Mouse (Mus musculus) testis, adult 2 months (tissue): ENCODE results near the gene Ubxn6. TPM values are rescaled to one million over a fixed set of nuclear protein-coding genes. Genes with fewer than 3 reads are reported as not detected.

Experiments used
- H3K27ac ChIP-seq: fragments of 200-500 bp; 2 replicates; pipeline ENCODE4 v1.5.1; 2012; ENCODE audit warnings: low read depth, low read length; ENCODE audit not compliant: control insufficient read depth, insufficient read depth
- H3K27me3 ChIP-seq: fragments of 200-500 bp; 2 replicates; pipeline ENCODE4 v1.6.1; 2012; ENCODE audit warnings: mild to moderate bottlenecking, low read length, moderate library complexity; ENCODE audit not compliant: control insufficient read depth, insufficient read depth
- H3K36me3 ChIP-seq: fragments of 200-500 bp; 2 replicates; pipeline ENCODE4 v1.6.1; 2012; ENCODE audit warnings: mild to moderate bottlenecking, low read length; ENCODE audit not compliant: control insufficient read depth, insufficient read depth
- H3K4me1 ChIP-seq: fragments of 200-500 bp; 2 replicates; pipeline ENCODE4 v1.6.1; 2012; ENCODE audit warnings: low read length; ENCODE audit not compliant: control insufficient read depth, insufficient read depth
- H3K4me3 ChIP-seq: fragments of 200-500 bp; 2 replicates; pipeline ENCODE4 v1.5.1; 2012; ENCODE audit warnings: low read depth, mild to moderate bottlenecking, low read length, moderate library complexity, mixed read lengths; ENCODE audit not compliant: control insufficient read depth
- CTCF ChIP-seq: fragments of 200-500 bp; IDR thresholded peaks from 2 replicates; pipeline ENCODE4 v1.5.1; 2012; ENCODE audit warnings: low read depth, mild to moderate bottlenecking, inconsistent platforms, low read length, moderate library complexity; ENCODE audit not compliant: control insufficient read depth, insufficient read depth, insufficient replicate concordance
- POLR2A ChIP-seq: fragments of 200-500 bp; IDR thresholded peaks from 2 replicates; pipeline ENCODE4 v1.6.1; 2012; ENCODE audit warnings: low read depth, mild to moderate bottlenecking, inconsistent platforms, low read length, moderate library complexity; ENCODE audit not compliant: control insufficient read depth
- polyA plus RNA-seq: library from polyadenylated mRNA; depleted of rRNA; stranded (reverse); fragments of >200 nt; gene quantifications from 2 replicates; pipeline ENCODE4 v1.2.3, GENCODE M21; 2012; rRNA removed

Gene Ubxn6
- polyA plus RNA-seq, 1 experiment, result 646 TPM

DNA sequence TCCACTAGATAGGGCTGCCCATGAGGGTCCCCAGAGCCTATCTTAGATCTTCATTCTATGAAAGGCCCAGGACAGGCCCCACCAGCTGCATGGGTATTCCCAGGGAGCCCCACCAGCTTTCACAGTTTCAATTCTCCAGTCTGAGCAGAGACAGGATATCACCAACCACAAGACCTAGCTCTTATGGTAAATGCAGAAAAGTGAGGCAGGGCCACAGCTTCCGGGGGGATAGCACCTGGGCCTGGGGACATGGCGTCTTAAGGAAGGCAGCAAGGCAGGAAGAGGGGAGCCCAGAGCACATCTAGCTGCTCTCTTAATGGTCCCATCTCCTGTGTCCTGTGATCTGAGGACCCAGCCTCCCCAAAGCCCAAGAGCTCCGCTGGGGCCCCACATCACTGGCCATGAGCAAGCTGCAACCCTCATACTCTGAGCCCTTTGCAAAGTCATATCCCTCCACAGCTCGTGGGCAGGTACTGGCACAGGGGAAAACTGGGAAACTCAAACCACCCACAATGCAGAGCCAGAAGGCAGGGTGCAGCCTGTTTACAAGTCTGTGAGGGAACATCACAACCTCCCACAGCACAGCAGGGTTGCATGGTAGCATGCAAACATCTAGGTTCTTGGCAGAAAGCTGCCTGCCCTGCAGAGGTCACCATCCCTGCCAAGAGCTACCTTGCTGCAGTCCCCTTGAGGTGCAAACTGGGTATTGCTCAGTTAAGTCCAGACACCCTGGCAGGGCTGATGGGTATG is 53.5 kb downstream of the Ubxn6 start:
- Histone ChIP-seq H3K27me3 (no peaks in the 10 kb centered on the region), H3K36me3 (no peaks in the 10 kb centered on the region), H3K4me1 (no peaks in the 10 kb centered on the region; the same call in 1 of the 2 replicates), H3K27ac (no peak overlapping the region), H3K4me3 (no peak overlapping the region)
- TF ChIP-seq CTCF, result no peak
- no peak for TF ChIP-seq POLR2A

DNA sequence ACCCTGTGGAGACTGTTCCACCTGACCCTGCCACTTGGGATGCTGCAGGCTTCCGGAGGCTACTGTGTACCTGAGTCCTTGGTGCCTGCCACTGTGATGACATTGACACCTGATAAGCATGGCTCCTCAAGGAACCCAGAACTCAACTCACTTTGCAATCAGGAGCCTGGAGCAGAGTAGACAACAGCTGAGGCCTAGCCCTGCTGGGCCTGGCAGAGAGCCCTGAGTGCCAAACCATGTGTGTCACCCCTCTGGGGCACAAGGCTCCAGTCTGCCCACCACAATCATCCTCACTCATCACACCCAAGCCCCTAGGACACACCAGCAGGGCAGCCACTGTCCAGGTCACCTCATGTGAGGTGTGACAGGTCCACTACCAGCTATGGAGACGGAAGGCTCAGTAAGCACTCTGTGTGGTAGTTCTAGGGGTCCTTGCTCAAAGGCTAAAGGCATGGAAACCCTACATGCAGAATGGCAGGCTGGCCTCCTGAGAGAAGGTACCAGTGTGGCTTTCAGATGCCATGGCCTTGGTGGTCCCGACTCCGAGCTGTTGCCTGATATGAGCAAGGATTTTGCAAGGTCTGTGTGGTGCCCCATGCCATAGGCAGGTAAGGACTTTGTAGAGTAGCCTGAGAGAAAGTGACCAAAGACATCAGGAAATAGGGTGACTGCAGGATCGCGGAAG is 54.3 kb downstream of the Ubxn6 start:
- H3K4me1 ChIP-seq, result no peaks in the 10 kb centered on the region; the same call in 1 of the 2 replicates
- TF ChIP-seq CTCF (no peak), POLR2A (no peak)
- H3K27ac ChIP-seq, result no peak overlapping the region
- no peaks in the 10 kb centered on the region for H3K27me3 ChIP-seq
- no peak overlapping the region for H3K4me3 ChIP-seq
- H3K36me3 ChIP-seq, result no peaks in the 10 kb centered on the region

DNA sequence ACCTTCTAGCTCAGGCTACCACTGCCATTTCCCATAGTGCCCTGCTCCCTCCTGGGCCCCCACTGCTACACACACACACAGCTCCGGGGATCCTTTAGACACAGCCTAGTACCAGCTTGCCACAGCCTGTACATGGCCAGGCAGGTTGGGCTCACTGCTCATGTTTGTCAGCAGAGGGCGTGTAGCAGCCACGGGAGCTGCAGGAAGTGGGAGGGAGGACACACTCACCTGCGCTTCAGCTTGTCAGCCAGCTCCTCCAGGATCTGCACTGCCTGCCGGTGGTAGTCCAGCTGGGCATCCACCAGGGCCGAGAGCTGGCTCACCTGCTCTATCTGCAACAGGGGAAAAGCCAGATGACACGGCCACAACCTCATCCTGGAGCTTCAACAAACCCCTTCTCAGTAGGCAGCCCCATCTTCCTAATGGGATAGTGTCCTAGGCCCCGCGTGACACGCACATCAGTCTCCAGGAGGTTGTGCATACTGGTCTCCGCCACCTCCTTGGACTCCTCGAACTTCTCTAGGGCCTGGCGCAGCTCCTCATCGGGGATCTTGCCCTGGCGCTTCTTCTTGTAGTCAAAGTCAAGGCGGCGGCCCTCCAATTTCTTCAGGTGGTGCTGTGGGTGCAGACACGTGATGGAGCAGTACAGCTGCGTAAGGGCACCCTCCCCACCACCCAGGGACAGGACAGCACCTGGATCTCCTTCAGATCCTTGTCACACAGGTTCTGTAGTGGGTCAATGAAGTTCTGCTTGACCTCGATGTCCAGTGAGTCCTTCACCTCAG is 56.3 kb downstream of the Ubxn6 start:
- no peaks in the 10 kb centered on the region for H3K36me3 ChIP-seq
- no peaks in the 10 kb centered on the region for H3K27me3 ChIP-seq
- H3K4me3 ChIP-seq, result no peak overlapping the region
- H3K27ac ChIP-seq, result no peak overlapping the region
- peak; percentile 29; the same call in 1 of the 2 replicates for TF ChIP-seq CTCF
- TF ChIP-seq POLR2A, result no peak
- no peaks in the 10 kb centered on the region for H3K4me1 ChIP-seq

DNA sequence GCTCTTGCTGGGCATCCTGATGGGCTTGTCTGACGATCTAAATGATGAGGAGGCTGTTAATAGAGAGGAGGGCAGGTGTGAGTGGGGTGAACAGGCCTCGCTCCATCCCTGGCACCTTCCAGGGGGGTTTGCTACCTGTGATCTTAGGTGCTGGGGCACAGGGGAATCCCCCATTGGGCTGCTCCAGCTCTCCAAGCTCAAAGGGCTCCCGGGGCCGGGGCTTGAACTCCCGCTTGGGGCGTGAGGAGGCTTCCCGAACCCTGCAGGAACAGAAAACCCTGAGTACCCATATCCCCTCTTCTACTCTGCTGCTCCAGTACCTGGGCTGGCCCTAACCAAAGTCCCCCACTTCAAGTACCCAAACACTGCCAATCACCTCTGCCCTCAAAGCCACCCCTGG is 57.0 kb downstream of the Ubxn6 start:
- Histone ChIP-seq H3K27me3 (no peaks in the 10 kb centered on the region), H3K4me3 (no peak overlapping the region), H3K4me1 (no peaks in the 10 kb centered on the region), H3K36me3 (no peaks in the 10 kb centered on the region), H3K27ac (no peak overlapping the region)
- TF ChIP-seq POLR2A (no peak), CTCF (no peak)

Other genes starting within 250 kb of the Ubxn6 start
- 0.17 and 0.23 TPM in 2 replicates for gene Zfp119a, start 196.1 kb downstream of the Ubxn6 start, polyA plus RNA-seq
- 0.19 and 0.59 TPM in 2 replicates for gene Zfp959, start 182.9 kb downstream of the Ubxn6 start, polyA plus RNA-seq
- gene Zfp119b, start 125.5 kb downstream of the Ubxn6 start, polyA plus RNA-seq, result 0.24 and 0.48 TPM in 2 replicates
- gene Ebi3, start 122.4 kb downstream of the Ubxn6 start, polyA plus RNA-seq, result 0.53 and 0.75 TPM in 2 replicates
- gene Yju2, start 115.9 kb downstream of the Ubxn6 start, polyA plus RNA-seq, result 4.9 TPM in 2 replicates
- 0.63 and 1.1 TPM in 2 replicates for gene Shd, start 104.6 kb downstream of the Ubxn6 start, polyA plus RNA-seq
- gene Fsd1, start 88.5 kb downstream of the Ubxn6 start, polyA plus RNA-seq, result 2.3 and 2.4 TPM in 2 replicates
- 18.4 and 19.1 TPM in 2 replicates for gene Stap2, start 69.4 kb downstream of the Ubxn6 start, polyA plus RNA-seq
- 12.7 and 13.1 TPM in 2 replicates for gene Mpnd, start 69.3 kb downstream of the Ubxn6 start, polyA plus RNA-seq
- gene Sh3gl1, start 38.4 kb downstream of the Ubxn6 start, polyA plus RNA-seq, result 91.9 and 105 TPM in 2 replicates
- 70.3 and 71.8 TPM in 2 replicates for gene Chaf1a, start 34.6 kb downstream of the Ubxn6 start, polyA plus RNA-seq
- 115 and 135 TPM in 2 replicates for gene Hdgfl2, start 4.6 kb upstream of the Ubxn6 start, polyA plus RNA-seq
- gene Plin4, start 34.8 kb upstream of the Ubxn6 start, polyA plus RNA-seq, result 1.5 and 4.2 TPM in 2 replicates
- gene Plin5, start 42.6 kb upstream of the Ubxn6 start, polyA plus RNA-seq, result 1.7 and 2.7 TPM in 2 replicates
- gene Lrg1, start 47.0 kb upstream of the Ubxn6 start, polyA plus RNA-seq, result 3.7 and 5.7 TPM in 2 replicates
- 0.28 and 0.63 TPM in 2 replicates for gene Sema6b, start 65.3 kb upstream of the Ubxn6 start, polyA plus RNA-seq
- gene Tnfaip8l1, start 87.4 kb upstream of the Ubxn6 start, polyA plus RNA-seq, result 0.29 and 0.31 TPM in 2 replicates
- 49.9 and 56.7 TPM in 2 replicates for gene Mydgf, start 108.9 kb upstream of the Ubxn6 start, polyA plus RNA-seq
- gene Dpp9, start 143.9 kb upstream of the Ubxn6 start, polyA plus RNA-seq, result 12.8 and 15.0 TPM in 2 replicates
- gene Fem1a, start 181.8 kb upstream of the Ubxn6 start, polyA plus RNA-seq, result 5.7 and 7.0 TPM in 2 replicates
- gene Ticam1, start 201.8 kb upstream of the Ubxn6 start, polyA plus RNA-seq, result 3.4 and 3.7 TPM in 2 replicates
- gene Plin3, start 217.8 kb upstream of the Ubxn6 start, polyA plus RNA-seq, result 21.9 and 22.3 TPM in 2 replicates
- gene Arrdc5, start 225.3 kb upstream of the Ubxn6 start, polyA plus RNA-seq, result 274 and 296 TPM in 2 replicates
- gene Uhrf1, start 228.3 kb upstream of the Ubxn6 start, polyA plus RNA-seq, result 41.1 and 43.1 TPM in 2 replicates